Mouse (Mus musculus) ES-E14 (cell line): ENCODE measurements around the gene Btbd8.

Experiments used
- CHD2 ChIP-seq: IDR thresholded peaks from 2 replicates; pipeline ENCODE4 v1.6.1; 2014; ENCODE audit warnings: mild to moderate bottlenecking, low read depth, low read length, inconsistent platforms
- HCFC1 ChIP-seq: IDR thresholded peaks from 2 replicates; pipeline ENCODE4 v1.6.1; 2012; ENCODE audit warnings: low read length, inconsistent platforms, borderline replicate concordance; ENCODE audit not compliant: insufficient read depth
- MAFK ChIP-seq: IDR thresholded peaks from 2 replicates; pipeline ENCODE4 v1.6.1; 2014; ENCODE audit warnings: mild to moderate bottlenecking, low read depth, low read length, inconsistent platforms; ENCODE audit not compliant: insufficient read depth
- ZC3H11A ChIP-seq: IDR thresholded peaks from 2 replicates; pipeline ENCODE4 v1.6.1; 2012; ENCODE audit warnings: low read depth, mild to moderate bottlenecking, inconsistent platforms, low read length, borderline replicate concordance
- ZNF384 ChIP-seq: IDR thresholded peaks from 2 replicates; pipeline ENCODE4 v1.6.1; 2012; ENCODE audit warnings: low read depth, low read length, inconsistent platforms

- TF ChIP-seq ZNF384 (no peak), MAFK (no peak), ZC3H11A (no peak), CHD2 (no peak), HCFC1 (no peak)
Observed at GRCm38 (mm10) chr5:107434001-107434400, 3.8 kb upstream of the Btbd8 start.
